Mouse (Mus musculus): Measurements from ENCODE around the gene Mettl17. TPM values are rescaled to one million over a fixed set of nuclear protein-coding genes. Genes with fewer than 3 reads are reported as not detected.
A peak's percentile ranks its signal among the peaks of the same experiment; 100 is the strongest.

The Mettl17 gene
- polyA plus RNA-seq, 1 experiment from 2014 or later, result 52.4 TPM

- DNase-seq (ENCODE audit: low spot score, missing footprints) (no peak), ATAC-seq (ENCODE audit: low FRiP score) (no peak)
- Histone ChIP-seq H3K27me3 (ENCODE audit: control insufficient read depth, insufficient read depth, low read length) (no peaks in the 10 kb centered on the region), H3K4me3 (ENCODE audit: low read depth, low read length) (no peak overlapping the region), H3K27ac (ENCODE audit: low read depth, low read length) (no peak overlapping the region), H3K4me2 (no peak overlapping the region), H3K36me3 (ENCODE audit: control insufficient read depth, insufficient read depth, low read length) (no peaks in the 10 kb centered on the region), H3K9ac (ENCODE audit: low read length) (no peak overlapping the region), H3K9me3 (ENCODE audit: control insufficient read depth, low read length) (no peaks in the 10 kb centered on the region), H3K4me1 (ENCODE audit: control insufficient read depth, insufficient read depth, low read length) (no peaks in the 10 kb centered on the region)
- WGBS, result 95% methylated on average over 11 of the region's 11 CpGs
Observed at GRCm38 (mm10) chr14:51906102-51906501, 21.5 kb downstream of the Mettl17 start.

GRCm38 (mm10) chr14:51911301-51911700 is 26.7 kb downstream of the Mettl17 start:
- H3K27me3 ChIP-seq (ENCODE audit: control insufficient read depth, insufficient read depth, low read length), result peaks cover 6% of the 10 kb centered on the region
- no peak overlapping the region for H3K9ac ChIP-seq (ENCODE audit: low read length)
- H3K4me1 ChIP-seq (ENCODE audit: control insufficient read depth, insufficient read depth, low read length), result peaks cover 7% of the 10 kb centered on the region
- H3K36me3 ChIP-seq (ENCODE audit: control insufficient read depth, insufficient read depth, low read length), result no peaks in the 10 kb centered on the region
- no peak for ATAC-seq (ENCODE audit: low FRiP score)
- no peak overlapping the region for H3K27ac ChIP-seq (ENCODE audit: low read depth, low read length)
- H3K4me3 ChIP-seq (ENCODE audit: low read depth, low read length), result no peak overlapping the region
- H3K9me3 ChIP-seq (ENCODE audit: control insufficient read depth, low read length), result no peaks in the 10 kb centered on the region
- no peak overlapping the region for H3K4me2 ChIP-seq
- no peak for DNase-seq (ENCODE audit: low spot score, missing footprints)
- 90% methylated on average over 10 of the region's 10 CpGs for WGBS

GRCm38 (mm10) chr14:51912391-51913061 is 27.9 kb downstream of the Mettl17 start:
- Histone ChIP-seq H3K4me1 (ENCODE audit: control insufficient read depth, insufficient read depth, low read length) (peaks cover 7% of the 10 kb centered on the region), H3K9me3 (ENCODE audit: control insufficient read depth, low read length) (no peaks in the 10 kb centered on the region), H3K4me2 (peak overlapping the region; percentile 100), H3K9ac (ENCODE audit: low read length) (peak overlapping the region; percentile 69), H3K27me3 (ENCODE audit: control insufficient read depth, insufficient read depth, low read length) (peaks cover 6% of the 10 kb centered on the region), H3K27ac (ENCODE audit: low read depth, low read length) (no peak overlapping the region), H3K36me3 (ENCODE audit: control insufficient read depth, insufficient read depth, low read length) (no peaks in the 10 kb centered on the region), H3K4me3 (ENCODE audit: low read depth, low read length) (peak overlapping the region; percentile 56)
- WGBS, result 6% methylated on average over 14 of the region's 14 CpGs
- DNase-seq (ENCODE audit: low spot score, missing footprints) (peak; percentile 87), ATAC-seq (ENCODE audit: low FRiP score) (peak; percentile 33)

- no peak overlapping the region for H3K27ac ChIP-seq (ENCODE audit: low read depth, low read length)
- WGBS, result under 1% methylated on average over 52 of the region's 58 CpGs
- no peaks in the 10 kb centered on the region for H3K36me3 ChIP-seq (ENCODE audit: control insufficient read depth, insufficient read depth, low read length)
Observed at GRCm38 (mm10) chr14:51913062-51913959, 28.7 kb downstream of the Mettl17 start.

GRCm38 (mm10) chr14:51913960-51914762 is 29.5 kb downstream of the Mettl17 start, which contains the start of gene Ndrg2:
Ndrg2 (minus strand) TSS chr14:51914158.
- Histone ChIP-seq H3K27me3 (ENCODE audit: control insufficient read depth, insufficient read depth, low read length) (peaks cover 6% of the 10 kb centered on the region), H3K4me3 (ENCODE audit: low read depth, low read length) (peak within 1 kb of the TSS; percentile 56), H3K27ac (ENCODE audit: low read depth, low read length) (no peak within 1 kb of the TSS; the same call in 1 of the 2 replicates), H3K4me1 (ENCODE audit: control insufficient read depth, insufficient read depth, low read length) (peaks cover 7% of the 10 kb centered on the region), H3K9me3 (ENCODE audit: control insufficient read depth, low read length) (no peaks in the 10 kb centered on the region), H3K4me2 (peak within 1 kb of the TSS; percentile 100), H3K36me3 (ENCODE audit: control insufficient read depth, insufficient read depth, low read length) (no peaks in the 10 kb centered on the region), H3K9ac (ENCODE audit: low read length) (peak within 1 kb of the TSS; percentile 69)
- DNase-seq (ENCODE audit: low spot score, missing footprints), result peak; percentile 90
- 3% methylated on average over 22 of the region's 23 CpGs for WGBS
- ATAC-seq (ENCODE audit: low FRiP score), result peak; percentile 74

More at GRCm38 (mm10) chr14:51913062-51913959, 28.7 kb downstream of the Mettl17 start:
- Histone ChIP-seq H3K9me3 (ENCODE audit: control insufficient read depth, low read length) (no peaks in the 10 kb centered on the region), H3K27me3 (ENCODE audit: control insufficient read depth, insufficient read depth, low read length) (peaks cover 6% of the 10 kb centered on the region), H3K4me3 (ENCODE audit: low read depth, low read length) (peak overlapping the region; percentile 56), H3K9ac (ENCODE audit: low read length) (peak overlapping the region; percentile 69), H3K4me2 (peak overlapping the region; percentile 100), H3K4me1 (ENCODE audit: control insufficient read depth, insufficient read depth, low read length) (peaks cover 7% of the 10 kb centered on the region)
- ATAC-seq (ENCODE audit: low FRiP score), result peak; percentile 74
- peak; percentile 94 for DNase-seq (ENCODE audit: low spot score, missing footprints)

DNA sequence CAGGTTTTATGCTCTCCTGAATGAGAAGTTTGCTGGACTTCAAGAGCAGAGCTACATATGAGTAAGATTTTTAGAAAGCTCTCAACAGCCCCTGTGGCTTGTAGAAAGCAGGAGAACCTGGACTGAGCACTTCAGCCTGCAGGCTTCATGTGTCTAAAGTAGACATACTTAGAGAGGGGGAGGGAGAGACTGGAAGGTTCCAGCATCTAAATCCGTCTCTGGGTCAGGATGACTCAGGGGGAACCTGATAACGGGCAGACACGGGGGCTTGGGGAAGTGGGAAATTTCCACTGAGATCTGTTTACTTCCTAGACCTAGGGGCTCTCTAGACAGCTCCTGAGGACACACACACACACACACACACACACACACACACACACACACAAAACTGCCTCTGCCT is 30.4 kb downstream of the Mettl17 start:
- Histone ChIP-seq H3K27ac (ENCODE audit: low read depth, low read length) (no peak overlapping the region; the same call in 1 of the 2 replicates), H3K4me2 (no peak overlapping the region), H3K4me1 (ENCODE audit: control insufficient read depth, insufficient read depth, low read length) (peaks cover 7% of the 10 kb centered on the region), H3K27me3 (ENCODE audit: control insufficient read depth, insufficient read depth, low read length) (peaks cover 6% of the 10 kb centered on the region), H3K36me3 (ENCODE audit: control insufficient read depth, insufficient read depth, low read length) (no peaks in the 10 kb centered on the region), H3K9me3 (ENCODE audit: control insufficient read depth, low read length) (no peaks in the 10 kb centered on the region), H3K9ac (ENCODE audit: low read length) (no peak overlapping the region), H3K4me3 (ENCODE audit: low read depth, low read length) (no peak overlapping the region)
- 46% methylated on average over 3 of the region's 3 CpGs for WGBS
- ATAC-seq (ENCODE audit: low FRiP score) (no peak), DNase-seq (ENCODE audit: low spot score, missing footprints) (no peak)

DNA sequence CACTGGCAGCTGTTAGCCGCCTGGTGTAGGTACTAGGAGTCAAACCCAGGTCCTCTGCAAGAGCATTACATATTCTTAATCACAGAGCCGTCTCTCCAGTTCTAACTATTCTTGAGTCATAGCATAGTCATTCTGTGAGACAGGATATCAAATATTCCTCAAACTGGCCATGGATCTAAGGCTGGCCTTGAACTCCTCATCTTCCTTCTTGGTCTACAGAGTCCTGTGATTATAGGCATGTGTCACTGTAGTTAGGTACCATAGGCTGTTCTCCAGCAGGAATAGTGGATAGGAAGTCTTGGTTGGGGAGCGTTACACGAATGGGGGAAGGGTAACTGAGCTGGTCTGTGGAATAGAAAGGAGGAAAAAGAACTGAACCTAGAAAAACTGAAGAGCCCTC is 31.9 kb downstream of the Mettl17 start:
- peaks cover 6% of the 10 kb centered on the region for H3K27me3 ChIP-seq (ENCODE audit: control insufficient read depth, insufficient read depth, low read length)
- no peak overlapping the region for H3K4me3 ChIP-seq (ENCODE audit: low read depth, low read length)
- peaks cover 7% of the 10 kb centered on the region for H3K4me1 ChIP-seq (ENCODE audit: control insufficient read depth, insufficient read depth, low read length)
- no peak overlapping the region for H3K4me2 ChIP-seq
- no peak overlapping the region for H3K27ac ChIP-seq (ENCODE audit: low read depth, low read length)
- 83% methylated on average over 4 of the region's 4 CpGs for WGBS
- H3K36me3 ChIP-seq (ENCODE audit: control insufficient read depth, insufficient read depth, low read length), result no peaks in the 10 kb centered on the region
- H3K9me3 ChIP-seq (ENCODE audit: control insufficient read depth, low read length), result no peaks in the 10 kb centered on the region
- DNase-seq (ENCODE audit: low spot score, missing footprints) (no peak), ATAC-seq (ENCODE audit: low FRiP score) (no peak)
- no peak overlapping the region for H3K9ac ChIP-seq (ENCODE audit: low read length)

DNA sequence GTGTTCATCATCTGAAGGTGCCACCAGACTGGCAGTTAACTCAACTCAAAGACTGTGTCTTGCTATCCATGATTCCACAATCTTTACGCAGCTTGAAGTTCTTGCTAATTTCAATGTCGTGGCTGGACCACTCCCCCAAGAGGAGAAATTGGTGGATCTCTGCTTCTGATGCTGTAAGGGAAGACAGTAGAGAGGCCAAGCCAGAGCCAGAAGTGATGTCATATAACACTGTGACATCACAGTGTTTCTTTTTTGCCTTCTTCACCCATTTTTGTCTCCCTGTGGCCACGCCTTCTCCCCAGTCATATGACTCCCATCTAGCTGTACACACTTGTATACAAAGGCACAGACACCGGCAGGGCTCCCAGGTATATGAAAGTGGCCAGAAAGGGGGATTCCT is 33.5 kb downstream of the Mettl17 start, which contains the start of gene Tppp2:
Tppp2 (plus strand) TSS at position 301 of the 400 bp plus-strand sequence.
- WGBS, result 94% methylated on average over 4 of the region's 4 CpGs
- H3K27ac ChIP-seq (ENCODE audit: low read depth, low read length), result no peak within 1 kb of the TSS
- DNase-seq (ENCODE audit: low spot score, missing footprints) (no peak), ATAC-seq (ENCODE audit: low FRiP score) (no peak)
- H3K27me3 ChIP-seq (ENCODE audit: control insufficient read depth, insufficient read depth, low read length), result peaks cover 2% of the 10 kb centered on the region
- no peaks in the 10 kb centered on the region for H3K36me3 ChIP-seq (ENCODE audit: control insufficient read depth, insufficient read depth, low read length)
- H3K4me1 ChIP-seq (ENCODE audit: control insufficient read depth, insufficient read depth, low read length), result peaks cover 7% of the 10 kb centered on the region
- H3K9ac ChIP-seq (ENCODE audit: low read length), result no peak within 1 kb of the TSS
- no peak within 1 kb of the TSS for H3K4me2 ChIP-seq
- H3K9me3 ChIP-seq (ENCODE audit: control insufficient read depth, low read length), result no peaks in the 10 kb centered on the region
- no peak within 1 kb of the TSS for H3K4me3 ChIP-seq (ENCODE audit: low read depth, low read length)

Measured in midbrain, embryonic 11.5 days (tissue).